9 mouse cellular contexts compared by ENCODE assay signal in genomic region chr14:21253321-21253992, GRCm38 (mm10).
A peak's percentile ranks its signal among the peaks of the same experiment; 100 is the strongest.
DNase-seq lines count a peak whose midpoint lies in the region; ATAC-seq lines count a peak whose summit lies in the region.
"Had no signal": no experiment of that assay in that cellular context is flagged by ENCODE, and none has a peak within 500 bp of the region (broad histone marks: within the 10 kb centered on the region; RNA-seq: fewer than 3 reads in every experiment).

No protein-coding gene starts in this region.

- peak overlapping the region; percentile 90 for H3K27ac ChIP-seq in forebrain, embryonic 12.5 days
- peak overlapping the region; percentile 47; the same call in 1 of the 2 replicates for H3K27ac ChIP-seq in limb, embryonic 11.5 days (replicated peaks; ENCODE audit: low read depth, low read length)
- no peak overlapping the region for H3K27ac ChIP-seq in liver, embryonic 12.5 days

- DNase-seq in right cerebral cortex, postnatal 4 days: peak; percentile 11
- no peak for DNase-seq in right cerebral cortex, postnatal 25 days
- no peak for DNase-seq in limb, embryonic 11.5 days (ENCODE audit: low spot score)
- peak; percentile 55 for DNase-seq in telencephalon, adult 2 months (ENCODE audit: low read depth, low spot score)
- no peak for DNase-seq in urinary bladder, adult 2 months (ENCODE audit: low spot score)
- DNase-seq in urinary bladder, adult 18-20 months (ENCODE audit: low spot score in 2 of 2): no peak

- peak; percentile 65 for ATAC-seq in forebrain, embryonic 12.5 days (ENCODE audit: low FRiP score)
- ATAC-seq in limb, embryonic 11.5 days (ENCODE audit: insufficient number of reproducible peaks, low FRiP score, low TSS enrichment, low read depth): no peak
- ATAC-seq in liver, embryonic 12.5 days: no peak

- no peak overlapping the region for H3K9ac ChIP-seq in forebrain, embryonic 12.5 days
- H3K9ac ChIP-seq in limb, embryonic 11.5 days (ENCODE audit: low read length): no peak overlapping the region
- no peak overlapping the region for H3K9ac ChIP-seq in liver, embryonic 12.5 days

- peak overlapping the region; percentile 21 for H3K4me2 ChIP-seq in forebrain, embryonic 12.5 days
- no peak overlapping the region for H3K4me2 ChIP-seq in limb, embryonic 11.5 days (ENCODE audit: low read depth, severe bottlenecking)
- H3K4me2 ChIP-seq in liver, embryonic 12.5 days: no peak overlapping the region

- no peaks in the 10 kb centered on the region for H3K27me3 ChIP-seq in forebrain, embryonic 12.5 days
- H3K27me3 ChIP-seq in limb, embryonic 11.5 days (ENCODE audit: control insufficient read depth, insufficient read depth, low read length): no peaks in the 10 kb centered on the region
- no peaks in the 10 kb centered on the region for H3K27me3 ChIP-seq in liver, embryonic 12.5 days (replicated peaks)

- peaks cover 34% of the 10 kb centered on the region for H3K4me1 ChIP-seq in forebrain, embryonic 12.5 days
- 0 out of 2 replicates have a peak, but pooled peaks cover 7% of the 10 kb centered on the region for H3K4me1 ChIP-seq in limb, embryonic 11.5 days (ENCODE audit: control insufficient read depth, insufficient read depth, low read length)
- no peaks in the 10 kb centered on the region for H3K4me1 ChIP-seq in liver, embryonic 12.5 days

- H3K9me3 ChIP-seq in forebrain, embryonic 12.5 days: no peaks in the 10 kb centered on the region
- H3K9me3 ChIP-seq in limb, embryonic 11.5 days (ENCODE audit: control insufficient read depth, low read length): no peaks in the 10 kb centered on the region
- no peaks in the 10 kb centered on the region for H3K9me3 ChIP-seq in liver, embryonic 12.5 days (replicated peaks)
- H3K9me3 ChIP-seq: G1E had no signal

- no peaks in the 10 kb centered on the region for H3K36me3 ChIP-seq in forebrain, embryonic 12.5 days (replicated peaks)
- no peaks in the 10 kb centered on the region for H3K36me3 ChIP-seq in limb, embryonic 11.5 days (ENCODE audit: control insufficient read depth, insufficient read depth, low read length)
- no peaks in the 10 kb centered on the region for H3K36me3 ChIP-seq in liver, embryonic 12.5 days

- H3K4me3 ChIP-seq in forebrain, embryonic 12.5 days (replicated peaks): no peak overlapping the region
- H3K4me3 ChIP-seq in limb, embryonic 11.5 days (ENCODE audit: low read depth, low read length): no peak overlapping the region
- H3K4me3 ChIP-seq in liver, embryonic 12.5 days: no peak overlapping the region

- 9% methylated on average over 5 of the region's 5 CpGs for WGBS in forebrain, embryonic 12.5 days
- WGBS in limb, embryonic 11.5 days: 41% methylated on average over 5 of the region's 5 CpGs
- 80% methylated on average over 5 of the region's 5 CpGs for WGBS in liver, embryonic 12.5 days (ENCODE audit: insufficient replicate concordance)

Comparison
In these comparisons a context has a peak if more than half of its experiments do, and no peak if none do; other contexts are left out.
1. DNase-seq: peak in right cerebral cortex, postnatal 4 days (single experiment) and telencephalon, adult 2 months (single experiment); none in right cerebral cortex, postnatal 25 days (single experiment), limb, embryonic 11.5 days (single experiment), urinary bladder, adult 2 months (single experiment) and urinary bladder, adult 18-20 months (0 of 2).